Mouse (Mus musculus): ENCODE measurements around the gene Wnt1. TPM values are rescaled to one million over a fixed set of nuclear protein-coding genes. Genes with fewer than 3 reads are reported as not detected.

Wnt1 gene
- polyA plus RNA-seq, 1 experiment from 2014 or later = 2.0 TPM

DNA sequence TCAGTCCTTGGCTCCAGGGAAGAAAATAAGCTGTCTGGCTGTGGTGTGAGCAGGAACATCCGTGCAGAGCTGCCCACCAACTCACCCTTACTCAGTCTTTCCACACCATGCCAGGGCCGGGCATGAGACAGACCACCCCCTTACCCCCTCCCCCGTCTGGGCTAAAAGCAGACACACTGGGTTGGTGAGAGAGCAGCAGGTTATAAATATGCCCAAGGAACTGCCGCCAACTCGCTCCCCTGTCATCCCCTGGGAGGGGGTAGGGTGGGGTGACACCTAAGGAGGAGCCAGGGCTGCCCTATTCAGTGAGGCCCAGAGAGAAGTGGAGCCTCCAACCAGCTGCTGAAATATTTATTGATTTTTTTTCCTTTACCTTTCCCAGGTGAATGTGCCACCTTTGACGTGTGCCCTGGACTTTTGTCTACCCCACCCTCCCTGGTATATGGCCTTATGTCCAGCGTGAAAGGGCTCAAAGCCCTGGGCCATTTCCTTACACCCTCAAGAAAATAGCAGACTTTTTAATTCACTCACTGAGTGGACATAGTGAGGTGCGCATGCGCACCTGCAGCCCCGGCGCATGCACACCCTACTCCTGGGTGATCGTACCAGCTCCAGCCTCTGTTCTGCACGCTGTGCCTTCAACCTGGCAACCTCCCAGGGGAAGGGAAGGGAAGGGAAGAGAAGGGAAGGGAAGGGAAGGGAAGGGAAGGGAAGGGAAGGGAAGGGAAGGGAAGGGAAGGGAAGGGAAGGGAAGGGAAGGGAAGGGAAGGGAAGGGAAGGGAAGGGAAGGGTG is 7.3 kb downstream of the Wnt1 start:
- Histone ChIP-seq H3K4me2 (no peak overlapping the region; the same call in 1 of the 2 replicates), H3K27me3 (replicated peaks) (peaks cover 96% of the 10 kb centered on the region), H3K9ac (replicated peaks) (no peak overlapping the region), H3K36me3 (no peaks in the 10 kb centered on the region), H3K4me1 (peaks cover 34% of the 10 kb centered on the region), H3K4me3 (replicated peaks) (no peak overlapping the region), H3K9me3 (replicated peaks) (no peaks in the 10 kb centered on the region), H3K27ac (replicated peaks) (no peak overlapping the region)
- ATAC-seq (ENCODE audit: low FRiP score) = no peak
- WGBS = 1% methylated on average over 13 of the region's 13 CpGs

DNA sequence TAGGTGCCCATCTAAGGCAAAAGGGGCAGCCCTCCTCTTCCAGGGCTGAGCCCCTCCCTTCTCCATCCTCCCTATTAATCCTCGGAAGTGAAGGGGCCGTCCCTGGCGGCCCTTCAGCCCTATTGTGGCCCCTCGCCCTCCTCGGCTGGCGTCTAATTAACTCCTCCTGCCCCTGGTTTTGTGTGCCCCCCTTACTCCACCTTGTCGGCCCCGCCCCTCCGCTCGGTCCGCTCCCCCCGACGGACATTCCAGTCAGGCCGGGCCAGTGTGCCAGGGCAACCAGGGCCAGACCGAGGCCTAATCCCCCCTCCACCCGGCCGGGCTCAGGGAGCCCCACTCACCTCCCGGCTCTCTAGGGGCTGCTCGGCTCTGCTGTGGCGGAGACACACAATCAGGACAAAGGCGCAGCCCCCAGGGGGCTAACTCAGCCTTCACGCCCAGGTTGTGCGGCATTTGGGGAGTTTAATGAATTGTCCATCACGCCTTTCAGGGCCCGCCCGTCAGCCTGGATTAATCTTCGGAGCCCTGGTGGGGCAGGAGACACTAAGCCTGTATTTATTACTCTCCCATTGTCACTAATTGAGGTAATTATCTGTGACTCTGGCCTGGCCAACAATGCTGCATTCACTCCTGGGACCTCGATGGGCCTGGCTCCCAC is 8.3 kb downstream of the Wnt1 start:
- peak; percentile 84 for ATAC-seq (ENCODE audit: low FRiP score)
- Histone ChIP-seq H3K4me2 (peak overlapping the region; percentile 27), H3K36me3 (no peaks in the 10 kb centered on the region), H3K9ac (replicated peaks) (no peak overlapping the region), H3K4me3 (replicated peaks) (no peak overlapping the region), H3K27me3 (replicated peaks) (peaks cover 96% of the 10 kb centered on the region), H3K9me3 (replicated peaks) (no peaks in the 10 kb centered on the region), H3K27ac (replicated peaks) (no peak overlapping the region), H3K4me1 (peaks cover 24% of the 10 kb centered on the region)
- 2% methylated on average over 28 of the region's 28 CpGs for WGBS

DNA sequence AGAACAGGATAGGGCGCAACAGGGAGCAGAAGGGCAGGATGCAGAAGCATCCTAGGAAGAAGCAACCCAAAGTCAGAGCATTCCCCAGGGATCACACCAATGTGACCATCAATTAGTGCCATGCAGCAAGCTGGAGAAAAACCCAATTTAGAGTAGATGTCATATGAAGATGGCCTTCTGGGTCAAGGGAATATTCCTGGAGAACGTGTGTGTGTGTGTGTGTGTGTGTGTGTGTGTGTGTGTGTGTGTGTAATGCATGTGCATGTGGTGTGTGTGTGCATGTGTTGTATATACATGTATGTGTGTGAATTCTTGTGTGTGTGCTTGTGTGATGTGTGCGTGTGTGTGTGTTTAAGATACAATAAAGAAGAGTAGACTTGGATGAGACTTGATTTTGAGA is 9.2 kb downstream of the Wnt1 start:
- ATAC-seq (ENCODE audit: low FRiP score) = no peak
- H3K27me3 ChIP-seq (replicated peaks) = peaks cover 96% of the 10 kb centered on the region
- no peaks in the 10 kb centered on the region for H3K9me3 ChIP-seq (replicated peaks)
- no peaks in the 10 kb centered on the region for H3K36me3 ChIP-seq
- 52% methylated on average over 3 of the region's 3 CpGs for WGBS
- no peak overlapping the region for H3K27ac ChIP-seq (replicated peaks)
- no peak overlapping the region for H3K4me3 ChIP-seq (replicated peaks)
- H3K9ac ChIP-seq (replicated peaks) = no peak overlapping the region
- H3K4me2 ChIP-seq = no peak overlapping the region
- peaks cover 22% of the 10 kb centered on the region for H3K4me1 ChIP-seq

DNA sequence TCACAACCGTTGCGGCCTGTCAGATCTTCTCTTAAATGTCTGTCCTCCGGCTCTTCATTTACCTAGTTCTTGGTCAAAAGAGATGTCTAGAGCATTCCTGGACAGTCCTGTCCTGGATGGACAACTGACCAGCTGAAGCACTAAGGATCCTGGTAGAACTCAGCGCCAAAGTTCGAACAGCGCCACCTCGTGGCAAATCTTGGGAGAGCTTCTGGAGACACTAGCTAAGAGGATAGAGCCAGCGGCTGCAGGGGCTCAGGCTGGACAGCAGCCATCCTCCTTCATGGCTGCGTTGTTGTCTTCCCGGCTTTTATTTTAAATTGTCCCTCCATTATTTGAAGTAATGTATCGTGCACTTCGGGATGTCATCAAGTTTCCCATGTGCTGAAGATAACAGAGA is 9.7 kb downstream of the Wnt1 start:
- no peaks in the 10 kb centered on the region for H3K9me3 ChIP-seq (replicated peaks)
- no peak for ATAC-seq (ENCODE audit: low FRiP score)
- WGBS = 9% methylated on average over 12 of the region's 12 CpGs

DNA sequence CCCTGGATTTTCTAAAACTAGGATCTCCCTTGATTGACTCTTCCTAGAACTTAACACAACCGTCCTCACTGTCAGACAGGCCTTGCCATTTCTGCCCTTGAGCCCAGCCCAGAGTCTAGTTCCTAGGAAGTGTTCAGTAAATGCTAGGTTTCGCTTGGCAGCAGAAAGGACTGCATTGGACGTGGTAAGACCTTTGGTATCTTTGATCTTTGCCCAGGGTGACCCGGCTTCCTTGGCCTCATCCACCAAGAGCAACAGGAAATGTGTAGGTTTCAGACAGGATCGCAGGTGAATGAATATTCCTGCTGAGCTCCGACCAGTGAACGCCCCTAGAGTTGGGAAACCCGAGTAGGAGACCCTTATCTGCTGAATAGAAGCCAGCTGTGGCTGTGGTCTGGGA is 13.3 kb downstream of the Wnt1 start:
- no peaks in the 10 kb centered on the region for H3K9me3 ChIP-seq (replicated peaks)
- no peak overlapping the region for H3K9ac ChIP-seq (replicated peaks)
- no peak overlapping the region for H3K4me3 ChIP-seq (replicated peaks)
- H3K4me1 ChIP-seq = peaks cover 47% of the 10 kb centered on the region
- no peak overlapping the region for H3K4me2 ChIP-seq
- 9% methylated on average over 8 of the region's 8 CpGs for WGBS
- no peak overlapping the region for H3K27ac ChIP-seq (replicated peaks)
- no peak for ATAC-seq (ENCODE audit: low FRiP score)
- peaks cover 95% of the 10 kb centered on the region for H3K27me3 ChIP-seq (replicated peaks)
- no peaks in the 10 kb centered on the region for H3K36me3 ChIP-seq

More for the DNA sequence above, 9.7 kb downstream of the Wnt1 start:
- H3K36me3 ChIP-seq = no peaks in the 10 kb centered on the region
- peaks cover 94% of the 10 kb centered on the region for H3K27me3 ChIP-seq (replicated peaks)
- H3K4me3 ChIP-seq (replicated peaks) = no peak overlapping the region
- H3K4me1 ChIP-seq = peaks cover 26% of the 10 kb centered on the region
- H3K9ac ChIP-seq (replicated peaks) = no peak overlapping the region
- no peak overlapping the region for H3K27ac ChIP-seq (replicated peaks)
- H3K4me2 ChIP-seq = no peak overlapping the region

DNA sequence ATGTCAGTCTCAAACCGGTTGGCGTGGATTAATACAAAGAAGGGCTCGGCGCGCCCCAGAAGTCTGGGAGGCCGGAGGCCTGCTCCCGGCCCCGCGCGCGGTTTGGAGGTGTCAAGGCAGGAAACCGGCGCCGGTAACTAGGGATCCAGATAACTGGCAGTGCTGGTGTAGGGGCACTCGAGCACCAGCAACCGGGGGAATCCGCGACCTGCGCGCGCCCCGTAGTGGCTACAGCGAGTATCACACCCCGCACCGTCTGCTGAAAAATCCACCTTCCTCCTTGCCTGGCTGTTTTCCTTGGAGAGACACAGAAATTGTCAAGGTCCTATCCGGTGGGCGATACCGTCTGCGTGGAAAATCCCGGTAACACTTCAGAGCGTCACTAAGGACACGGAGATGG is 14.4 kb downstream of the Wnt1 start:
- peaks cover 96% of the 10 kb centered on the region for H3K27me3 ChIP-seq (replicated peaks)
- H3K4me1 ChIP-seq = peaks cover 52% of the 10 kb centered on the region
- no peak overlapping the region for H3K27ac ChIP-seq (replicated peaks)
- no peaks in the 10 kb centered on the region for H3K36me3 ChIP-seq
- whole genome bisulfite sequencing = under 1% methylated on average over 32 of the region's 32 CpGs
- peak overlapping the region; percentile 23 for H3K4me3 ChIP-seq (replicated peaks)
- H3K9me3 ChIP-seq (replicated peaks) = no peaks in the 10 kb centered on the region
- peak overlapping the region; percentile 50 for H3K4me2 ChIP-seq
- 0 out of 2 replicates have a peak overlapping the region, but pooled peaks have one; percentile 27 for H3K9ac ChIP-seq (replicated peaks)
- peak; percentile 43; the same call in 1 of the 2 replicates for ATAC-seq (ENCODE audit: low FRiP score)

DNA sequence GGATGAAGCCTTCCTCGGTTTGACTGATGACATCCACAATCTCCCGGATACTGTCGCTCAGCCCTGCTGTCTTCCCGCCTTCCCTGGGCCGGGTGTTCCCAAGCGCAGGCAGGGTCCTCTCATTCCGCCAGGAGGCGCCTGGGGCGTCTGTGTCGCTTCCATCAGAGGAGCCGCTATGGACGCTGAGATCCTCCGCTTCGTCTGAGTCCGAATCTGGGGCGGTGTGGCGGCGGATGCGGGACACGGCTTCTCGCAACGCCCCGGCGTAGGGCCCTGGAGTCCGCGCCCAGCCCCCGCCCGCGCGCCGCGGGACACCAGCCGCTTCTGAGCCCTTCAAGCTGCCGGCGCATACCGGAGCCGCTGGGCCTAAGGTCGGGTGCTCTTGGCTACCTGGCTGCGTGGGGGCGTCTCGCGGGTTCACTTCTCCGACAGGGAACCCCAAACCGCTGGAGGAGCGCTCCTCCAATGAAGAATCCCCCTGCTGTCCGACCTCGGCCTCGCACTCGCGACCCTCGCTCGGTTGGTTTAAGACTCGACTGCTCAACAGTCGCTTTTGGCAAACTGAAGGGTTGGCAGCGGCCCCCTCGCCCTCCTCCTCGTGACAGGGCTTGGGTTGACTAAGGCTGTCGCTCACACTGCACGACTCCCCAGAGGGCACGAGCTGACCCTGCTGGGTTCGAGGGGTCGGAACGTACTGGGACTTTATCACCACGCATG is 15.8 kb downstream of the Wnt1 start:
- H3K27me3 ChIP-seq (replicated peaks) = peaks cover 94% of the 10 kb centered on the region
- under 1% methylated on average over 56 of the region's 64 CpGs for WGBS
- H3K9me3 ChIP-seq (replicated peaks) = no peaks in the 10 kb centered on the region
- no peak for ATAC-seq (ENCODE audit: low FRiP score)
- no peaks in the 10 kb centered on the region for H3K36me3 ChIP-seq
- peak overlapping the region; percentile 49 for H3K4me3 ChIP-seq (replicated peaks)
- peaks cover 54% of the 10 kb centered on the region for H3K4me1 ChIP-seq
- peak overlapping the region; percentile 57 for H3K9ac ChIP-seq (replicated peaks)
- H3K27ac ChIP-seq (replicated peaks) = no peak overlapping the region
- H3K4me2 ChIP-seq = peak overlapping the region; percentile 93

DNA sequence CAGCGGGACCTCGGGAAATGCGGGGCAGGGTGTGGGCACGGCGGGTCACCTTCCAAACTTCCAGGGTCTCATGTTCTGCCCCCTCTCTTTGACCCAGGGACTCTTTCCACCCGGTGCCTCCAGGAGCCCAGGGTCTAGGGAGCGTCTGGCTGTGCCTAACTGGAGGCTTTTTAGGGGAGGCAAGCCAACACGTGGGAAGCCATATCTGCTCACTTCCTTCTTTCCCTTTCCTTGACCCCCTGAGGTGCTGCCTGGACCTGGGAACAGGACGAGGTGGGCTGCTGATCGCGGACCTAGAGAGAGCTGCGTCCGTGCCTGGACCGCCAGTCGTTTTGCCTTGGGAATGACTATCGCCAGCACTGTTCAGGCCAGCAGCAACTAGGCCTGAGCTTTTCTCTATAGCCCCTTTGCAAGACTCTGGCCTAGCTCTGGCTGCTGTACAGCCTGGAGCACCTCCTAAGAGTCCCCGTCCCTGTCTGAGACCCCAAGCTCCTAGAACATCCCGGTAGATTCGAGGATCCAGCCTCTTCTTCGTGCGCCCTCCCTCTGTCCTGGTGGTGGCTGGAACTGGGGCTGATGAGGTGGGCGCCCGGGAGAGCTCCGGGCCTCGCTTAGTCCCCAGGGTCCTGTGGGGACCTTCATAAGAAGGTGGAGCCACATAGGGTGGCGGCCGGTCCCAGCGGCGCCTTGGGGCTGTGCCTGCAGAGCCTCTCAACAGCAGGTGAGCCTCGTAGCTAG is 16.6 kb downstream of the Wnt1 start:
- 8% methylated on average over 30 of the region's 30 CpGs for WGBS
- Histone ChIP-seq H3K9me3 (replicated peaks) (no peaks in the 10 kb centered on the region), H3K4me1 (peaks cover 54% of the 10 kb centered on the region), H3K4me3 (replicated peaks) (peak overlapping the region; percentile 49), H3K36me3 (peaks cover 2% of the 10 kb centered on the region; the same call in 1 of the 2 replicates), H3K27me3 (replicated peaks) (peaks cover 91% of the 10 kb centered on the region), H3K9ac (replicated peaks) (peak overlapping the region; percentile 57; the same call in 1 of the 2 replicates), H3K4me2 (peak overlapping the region; percentile 93), H3K27ac (replicated peaks) (no peak overlapping the region)
- no peak for ATAC-seq (ENCODE audit: low FRiP score)

DNA sequence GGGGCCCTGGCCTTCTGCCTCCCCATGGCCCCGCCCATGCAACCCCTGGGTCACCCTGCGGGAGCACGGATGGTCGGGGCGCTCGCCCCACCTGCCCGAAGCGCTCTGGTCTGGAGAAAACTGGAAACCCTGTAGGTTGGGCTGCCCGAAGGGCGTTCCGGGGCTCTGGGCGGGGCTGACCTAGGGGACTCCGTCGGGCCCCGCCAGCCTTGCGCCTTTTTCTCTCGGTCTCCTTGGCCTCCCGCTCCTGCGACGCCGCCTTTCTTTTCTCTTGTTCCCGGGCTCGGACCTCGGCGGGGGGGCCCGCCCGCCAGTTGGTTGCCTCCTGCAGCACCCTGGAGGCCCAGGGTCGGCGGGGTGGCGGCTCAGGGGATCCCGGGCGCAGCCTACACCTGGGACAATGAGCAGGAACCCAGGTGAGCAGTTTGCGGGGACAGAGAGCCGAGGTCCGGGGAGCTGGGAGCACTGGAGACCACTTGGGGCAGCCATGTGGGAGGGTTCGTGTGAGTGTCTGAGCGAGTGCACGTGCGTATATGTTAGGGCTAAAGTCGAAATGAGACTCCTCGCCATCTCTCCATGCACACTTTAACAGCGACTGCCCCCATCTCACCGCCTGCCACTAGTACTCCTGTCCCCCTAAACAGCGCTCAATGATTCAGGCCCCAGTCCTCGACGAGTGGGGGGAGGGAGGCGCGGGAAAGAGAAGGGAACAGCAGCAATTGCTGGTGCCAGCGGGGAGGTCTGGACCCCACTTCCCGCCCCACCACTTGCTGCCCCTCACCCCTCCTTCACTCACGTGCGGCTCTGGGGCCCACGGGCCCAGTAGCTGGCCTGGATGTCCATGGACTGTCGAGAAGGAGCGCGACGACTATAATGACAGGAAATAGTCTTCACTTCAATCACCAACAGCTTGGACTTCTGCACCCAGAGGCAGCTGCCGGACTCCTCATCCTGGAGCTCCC is 17.4 kb downstream of the Wnt1 start:
- H3K4me1 ChIP-seq = peaks cover 54% of the 10 kb centered on the region
- peak overlapping the region; percentile 93 for H3K4me2 ChIP-seq
- H3K9ac ChIP-seq (replicated peaks) = peak overlapping the region; percentile 36; the same call in 1 of the 2 replicates
- H3K36me3 ChIP-seq = peaks cover 2% of the 10 kb centered on the region; the same call in 1 of the 2 replicates
- H3K4me3 ChIP-seq (replicated peaks) = peak overlapping the region; percentile 49
- WGBS = 1% methylated on average over 51 of the region's 58 CpGs
- peak; percentile 1; the same call in 1 of the 2 replicates for ATAC-seq (ENCODE audit: low FRiP score)
- H3K27me3 ChIP-seq (replicated peaks) = peaks cover 82% of the 10 kb centered on the region
- no peaks in the 10 kb centered on the region for H3K9me3 ChIP-seq (replicated peaks)
- H3K27ac ChIP-seq (replicated peaks) = no peak overlapping the region

DNA sequence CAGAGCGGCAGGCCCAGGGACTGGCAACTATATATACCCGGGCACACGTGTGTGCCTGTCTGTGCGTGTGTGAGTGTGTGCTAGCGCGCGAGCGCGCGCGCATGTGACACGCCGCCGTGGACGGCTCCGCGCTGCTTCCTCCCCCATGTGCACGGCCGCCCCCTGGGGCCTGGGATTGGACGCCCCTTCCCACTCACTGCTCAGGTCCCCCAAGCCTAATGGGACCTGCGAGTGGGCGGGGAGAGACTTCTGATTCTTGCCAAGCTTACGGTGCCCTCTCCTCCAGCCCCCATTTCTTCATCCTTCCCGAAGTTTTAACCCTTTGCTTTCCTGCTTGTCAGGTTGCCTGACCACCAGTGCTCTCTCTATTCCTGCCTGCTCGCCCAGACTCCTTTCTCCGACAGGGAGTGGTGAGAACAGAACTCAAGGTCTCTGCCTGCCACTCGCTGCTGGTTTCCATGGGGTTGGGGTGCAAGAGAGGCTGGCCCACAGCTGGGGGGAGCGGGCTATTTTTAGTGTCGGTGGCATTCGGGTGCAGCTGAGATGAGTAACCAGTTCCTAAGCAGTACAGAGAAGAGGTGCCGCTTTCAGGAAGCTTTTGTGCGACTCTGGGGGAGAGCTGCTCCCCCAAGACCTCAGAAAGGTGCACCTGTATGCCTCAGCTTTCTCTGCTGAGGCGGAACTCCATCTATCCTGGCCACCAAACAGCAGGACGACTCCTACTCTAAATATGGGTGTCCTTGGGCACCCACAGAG is 18.4 kb downstream of the Wnt1 start:
- Histone ChIP-seq H3K4me2 (peak overlapping the region; percentile 93), H3K9me3 (replicated peaks) (no peaks in the 10 kb centered on the region), H3K27me3 (replicated peaks) (peaks cover 72% of the 10 kb centered on the region), H3K36me3 (peaks cover 10% of the 10 kb centered on the region), H3K9ac (replicated peaks) (peak overlapping the region; percentile 36), H3K4me3 (replicated peaks) (peak overlapping the region; percentile 49), H3K27ac (replicated peaks) (no peak overlapping the region), H3K4me1 (peaks cover 54% of the 10 kb centered on the region)
- peak; percentile 46 for ATAC-seq (ENCODE audit: low FRiP score)
- WGBS = 2% methylated on average over 34 of the region's 34 CpGs
